13 mouse cellular contexts compared by ENCODE assay signal in genomic region chr19:34656511-34657298, GRCm38 (mm10). TPM values are rescaled to one million over a fixed set of nuclear protein-coding genes. Genes with fewer than 3 reads are reported as not detected.
DNase-seq lines count a peak whose midpoint lies in the region; ATAC-seq lines count a peak whose summit lies in the region.
"Had no signal": no experiment of that assay in that cellular context is flagged by ENCODE, and none has a peak within 500 bp of the region (broad histone marks: within the 10 kb centered on the region; RNA-seq: fewer than 3 reads in every experiment).

No protein-coding gene starts in this region.

- 26% methylated on average over 2 of the region's 2 CpGs for WGBS in embryonic facial prominence, embryonic 12.5 days
- WGBS in embryonic facial prominence, embryonic 10.5 days, result 21% methylated on average over 2 of the region's 2 CpGs
- 30% methylated on average over 2 of the region's 2 CpGs for WGBS in midbrain, embryonic 13.5 days
- WGBS in midbrain, embryonic 10.5 days, result 21% methylated on average over 2 of the region's 2 CpGs
- 19% methylated on average over 2 of the region's 2 CpGs for WGBS in intestine, embryonic 15.5 days

- H3K9me3 ChIP-seq in embryonic facial prominence, embryonic 12.5 days, result no peaks in the 10 kb centered on the region
- no peaks in the 10 kb centered on the region for H3K9me3 ChIP-seq in embryonic facial prominence, embryonic 10.5 days
- H3K9me3 ChIP-seq in midbrain, embryonic 13.5 days, result no peaks in the 10 kb centered on the region
- no peaks in the 10 kb centered on the region for H3K9me3 ChIP-seq in midbrain, embryonic 10.5 days (replicated peaks)
- H3K9me3 ChIP-seq in intestine, embryonic 15.5 days, result no peaks in the 10 kb centered on the region
- H3K9me3 ChIP-seq: limb, embryonic 12.5 days; neural tube, embryonic 12.5 days had no signal

- H3K27ac ChIP-seq in embryonic facial prominence, embryonic 12.5 days, result no peak overlapping the region
- no peak overlapping the region for H3K27ac ChIP-seq in embryonic facial prominence, embryonic 10.5 days (replicated peaks)
- no peak overlapping the region for H3K27ac ChIP-seq in midbrain, embryonic 13.5 days
- H3K27ac ChIP-seq in midbrain, embryonic 10.5 days (replicated peaks), result no peak overlapping the region
- H3K27ac ChIP-seq in intestine, embryonic 15.5 days, result no peak overlapping the region
- H3K27ac ChIP-seq: limb, embryonic 12.5 days; neural tube, embryonic 12.5 days had no signal

- no peaks in the 10 kb centered on the region for H3K4me1 ChIP-seq in embryonic facial prominence, embryonic 12.5 days
- no peaks in the 10 kb centered on the region for H3K4me1 ChIP-seq in embryonic facial prominence, embryonic 10.5 days
- H3K4me1 ChIP-seq in midbrain, embryonic 13.5 days (replicated peaks), result no peaks in the 10 kb centered on the region
- H3K4me1 ChIP-seq in midbrain, embryonic 10.5 days, result peaks cover 6% of the 10 kb centered on the region; the same call in 1 of the 2 replicates
- H3K4me1 ChIP-seq in intestine, embryonic 15.5 days (replicated peaks), result no peaks in the 10 kb centered on the region
- H3K4me1 ChIP-seq: limb, embryonic 12.5 days; neural tube, embryonic 12.5 days had no signal

- ATAC-seq in embryonic facial prominence, embryonic 12.5 days (ENCODE audit: insufficient number of reproducible peaks, insufficient read depth, low FRiP score, low TSS enrichment), result 0 out of 2 replicates have a peak, but pooled peaks have one; percentile 52
- ATAC-seq in midbrain, embryonic 13.5 days, result peak; percentile 45; the same call in 1 of the 2 replicates
- ATAC-seq in intestine, embryonic 15.5 days, result peak; percentile 86

- H3K4me3 ChIP-seq in embryonic facial prominence, embryonic 12.5 days, result no peak overlapping the region
- no peak overlapping the region for H3K4me3 ChIP-seq in embryonic facial prominence, embryonic 10.5 days
- no peak overlapping the region for H3K4me3 ChIP-seq in midbrain, embryonic 13.5 days (replicated peaks)
- H3K4me3 ChIP-seq in midbrain, embryonic 10.5 days, result no peak overlapping the region
- H3K4me3 ChIP-seq in intestine, embryonic 15.5 days (replicated peaks), result no peak overlapping the region
- H3K4me3 ChIP-seq: limb, embryonic 12.5 days; neural tube, embryonic 12.5 days had no signal

- no peak overlapping the region for H3K4me2 ChIP-seq in embryonic facial prominence, embryonic 12.5 days (replicated peaks)
- H3K4me2 ChIP-seq in midbrain, embryonic 13.5 days (replicated peaks), result no peak overlapping the region
- no peak overlapping the region for H3K4me2 ChIP-seq in intestine, embryonic 15.5 days (replicated peaks)
- H3K4me2 ChIP-seq: limb, embryonic 12.5 days; neural tube, embryonic 12.5 days had no signal

- no peaks in the 10 kb centered on the region for H3K27me3 ChIP-seq in embryonic facial prominence, embryonic 12.5 days
- no peaks in the 10 kb centered on the region for H3K27me3 ChIP-seq in embryonic facial prominence, embryonic 10.5 days (replicated peaks; ENCODE audit: low read depth, poor library complexity, severe bottlenecking)
- no peaks in the 10 kb centered on the region for H3K27me3 ChIP-seq in midbrain, embryonic 13.5 days
- H3K27me3 ChIP-seq in midbrain, embryonic 10.5 days (ENCODE audit: low read depth, poor library complexity, severe bottlenecking), result no peaks in the 10 kb centered on the region
- H3K27me3 ChIP-seq in intestine, embryonic 15.5 days (replicated peaks), result no peaks in the 10 kb centered on the region
- H3K27me3 ChIP-seq: limb, embryonic 12.5 days; neural tube, embryonic 12.5 days had no signal

- H3K9ac ChIP-seq in embryonic facial prominence, embryonic 12.5 days, result no peak overlapping the region
- H3K9ac ChIP-seq in midbrain, embryonic 13.5 days (replicated peaks), result no peak overlapping the region
- H3K9ac ChIP-seq in intestine, embryonic 15.5 days, result no peak overlapping the region
- H3K9ac ChIP-seq: limb, embryonic 12.5 days; neural tube, embryonic 12.5 days had no signal

- no peaks in the 10 kb centered on the region for H3K36me3 ChIP-seq in embryonic facial prominence, embryonic 12.5 days
- no peaks in the 10 kb centered on the region for H3K36me3 ChIP-seq in embryonic facial prominence, embryonic 10.5 days (replicated peaks)
- H3K36me3 ChIP-seq in midbrain, embryonic 13.5 days, result no peaks in the 10 kb centered on the region
- H3K36me3 ChIP-seq in midbrain, embryonic 10.5 days, result no peaks in the 10 kb centered on the region
- no peaks in the 10 kb centered on the region for H3K36me3 ChIP-seq in intestine, embryonic 15.5 days
- H3K36me3 ChIP-seq: limb, embryonic 12.5 days; neural tube, embryonic 12.5 days had no signal

- no peak for DNase-seq in embryonic facial prominence, embryonic 10.5 days (ENCODE audit: low spot score)
- DNase-seq in midbrain, embryonic 10.5 days (ENCODE audit: low spot score), result no peak
- peak; percentile 26 to 68 for DNase-seq in spleen, postnatal 4 days (ENCODE audit: low spot score in 2 of 2)
- no peak for DNase-seq in cerebellum, adult 11 months
- no peak for DNase-seq in gastrocnemius, adult 8-10 months (ENCODE audit: low spot score in 2 of 2)
- DNase-seq: B cell, adult 2 months; gastrocnemius, postnatal 10 days had no signal

RNA-seq across cellular contexts. Expression of gene Ifit1, which starts 16.0 kb away (rescaled TPM):
- 0.50 and 0.53 TPM in 2 replicates for polyA plus RNA-seq in embryonic facial prominence, embryonic 12.5 days (2016; fragmentation: Nextera tagmentation; extraction: Ambion mirVana)
- 0.16 and 0.26 TPM in 2 replicates for polyA plus RNA-seq in embryonic facial prominence, embryonic 10.5 days (2016; fragmentation: Nextera tagmentation; extraction: Ambion mirVana)
- 0.09 and 0.17 TPM in 2 replicates for polyA plus RNA-seq in midbrain, embryonic 13.5 days (2015; fragmentation: Nextera tagmentation; extraction: Ambion mirVana)
- 0.22 TPM in 1 of 2 replicates, not detected in the other for polyA plus RNA-seq in midbrain, embryonic 10.5 days (2016; fragmentation: Nextera tagmentation; extraction: Ambion mirVana)
- polyA plus RNA-seq in intestine, embryonic 15.5 days (2015; fragmentation: Nextera tagmentation; extraction: Ambion mirVana), result 7.9 and 9.1 TPM in 2 replicates
- total RNA-seq in gastrocnemius, adult 8-10 months (2022), result under 1 TPM; 0.21 to 0.76 (median 0.27) TPM

RNA-seq across cellular contexts. Expression of gene Ifit1bl2, which starts 16.2 kb away (rescaled TPM):
- 0.40 TPM in 1 of 2 replicates, not detected in the other for polyA plus RNA-seq in embryonic facial prominence, embryonic 12.5 days (2016; fragmentation: Nextera tagmentation; extraction: Ambion mirVana)
- 0.05 TPM in 1 of 2 replicates, not detected in the other for polyA plus RNA-seq in embryonic facial prominence, embryonic 10.5 days (2016; fragmentation: Nextera tagmentation; extraction: Ambion mirVana)
- polyA plus RNA-seq in midbrain, embryonic 13.5 days (2015; fragmentation: Nextera tagmentation; extraction: Ambion mirVana), result 0.12 and 0.18 TPM in 2 replicates
- 0.04 and 0.09 TPM in 2 replicates for polyA plus RNA-seq in midbrain, embryonic 10.5 days (2016; fragmentation: Nextera tagmentation; extraction: Ambion mirVana)
- 7.3 and 9.7 TPM in 2 replicates for polyA plus RNA-seq in intestine, embryonic 15.5 days (2015; fragmentation: Nextera tagmentation; extraction: Ambion mirVana)
- not detected for total RNA-seq in gastrocnemius, adult 8-10 months (2022)

RNA-seq across cellular contexts. Expression of gene Ifit3b, which starts 48.9 kb away (rescaled TPM):
- polyA plus RNA-seq in embryonic facial prominence, embryonic 12.5 days (2016; fragmentation: Nextera tagmentation; extraction: Ambion mirVana), result 0.33 TPM in 1 of 2 replicates, not detected in the other
- polyA plus RNA-seq in embryonic facial prominence, embryonic 10.5 days (2016; fragmentation: Nextera tagmentation; extraction: Ambion mirVana), result not detected in 2 replicates
- 0.16 and 0.18 TPM in 2 replicates for polyA plus RNA-seq in midbrain, embryonic 13.5 days (2015; fragmentation: Nextera tagmentation; extraction: Ambion mirVana)
- polyA plus RNA-seq in midbrain, embryonic 10.5 days (2016; fragmentation: Nextera tagmentation; extraction: Ambion mirVana), result 0.12 TPM in 1 of 2 replicates, not detected in the other
- 0.23 and 0.29 TPM in 2 replicates for polyA plus RNA-seq in intestine, embryonic 15.5 days (2015; fragmentation: Nextera tagmentation; extraction: Ambion mirVana)
- total RNA-seq in gastrocnemius, adult 8-10 months (2022), result 1 to 10 TPM in 3 of 4 experiments, under 1 TPM in 1; 0.64 to 2.1 (median 1.2) TPM
- polyA plus RNA-seq: embryonic facial prominence, embryonic 11.5 days had no signal

RNA-seq across cellular contexts. Expression of gene Ifit1bl1, which starts 54.9 kb away (rescaled TPM):
- polyA plus RNA-seq in embryonic facial prominence, embryonic 12.5 days (2016; fragmentation: Nextera tagmentation; extraction: Ambion mirVana), result 0.13 and 0.14 TPM in 2 replicates
- 0.11 and 0.12 TPM in 2 replicates for polyA plus RNA-seq in embryonic facial prominence, embryonic 10.5 days (2016; fragmentation: Nextera tagmentation; extraction: Ambion mirVana)
- polyA plus RNA-seq in midbrain, embryonic 13.5 days (2015; fragmentation: Nextera tagmentation; extraction: Ambion mirVana), result 0.35 and 0.48 TPM in 2 replicates
- polyA plus RNA-seq in midbrain, embryonic 10.5 days (2016; fragmentation: Nextera tagmentation; extraction: Ambion mirVana), result 0.29 TPM in 1 of 2 replicates, not detected in the other
- polyA plus RNA-seq in intestine, embryonic 15.5 days (2015; fragmentation: Nextera tagmentation; extraction: Ambion mirVana), result 0.53 and 0.59 TPM in 2 replicates
- total RNA-seq in gastrocnemius, adult 8-10 months (2022), result not detected
- polyA plus RNA-seq: embryonic facial prominence, embryonic 11.5 days had no signal

Comparison
In these comparisons a context has a peak if more than half of its experiments do, and no peak if none do; other contexts are left out.
1. DNase-seq: peak in spleen, postnatal 4 days (2 of 2); none in embryonic facial prominence, embryonic 10.5 days (single experiment), midbrain, embryonic 10.5 days (single experiment), cerebellum, adult 11 months (single experiment) and gastrocnemius, adult 8-10 months (0 of 2).
2. Peak in every context shown above with its lines, with median percentiles within 50 percentile points of each other: ATAC-seq.